ENCODE assay signal across 8 mouse cellular contexts in genomic region chr6:21949771-21950448, GRCm38 (mm10). TPM values are rescaled to one million over a fixed set of nuclear protein-coding genes. Genes with fewer than 3 reads are reported as not detected.
DNase-seq lines count a peak whose midpoint lies in the region; ATAC-seq and TF ChIP-seq lines count a peak whose summit lies in the region.

No protein-coding gene starts in this region.

- peaks cover 8% of the 10 kb centered on the region for H3K4me1 ChIP-seq in embryonic facial prominence, embryonic 13.5 days
- H3K4me1 ChIP-seq in limb, embryonic 14.5 days (ENCODE audit: control insufficient read depth, insufficient read depth, low read length), result peaks cover 5% of the 10 kb centered on the region
- H3K4me1 ChIP-seq in midbrain, postnatal 0 days (ENCODE audit: insufficient read depth, low read length), result 0 out of 2 replicates have a peak, but pooled peaks cover 3% of the 10 kb centered on the region

- no peak for TF ChIP-seq POLR2A in limb, embryonic 14.5 days (IDR thresholded peaks at IDR 0.05; ENCODE audit: borderline replicate concordance, extremely low read depth, insufficient read depth, insufficient read length)

- no peaks in the 10 kb centered on the region for H3K27me3 ChIP-seq in embryonic facial prominence, embryonic 13.5 days
- H3K27me3 ChIP-seq in limb, embryonic 14.5 days (ENCODE audit: control insufficient read depth, insufficient read depth, low read length), result no peaks in the 10 kb centered on the region
- H3K27me3 ChIP-seq in midbrain, postnatal 0 days (ENCODE audit: insufficient read depth, low read length), result no peaks in the 10 kb centered on the region

- peak overlapping the region; percentile 71 for H3K4me2 ChIP-seq in embryonic facial prominence, embryonic 13.5 days
- H3K4me2 ChIP-seq in limb, embryonic 14.5 days (replicated peaks; ENCODE audit: low read depth, low read length, severe bottlenecking), result peak overlapping the region; percentile 73
- H3K4me2 ChIP-seq in midbrain, postnatal 0 days (ENCODE audit: low read depth, low read length, poor library complexity, severe bottlenecking), result peak overlapping the region; percentile 59

- H3K9me3 ChIP-seq in embryonic facial prominence, embryonic 13.5 days, result no peaks in the 10 kb centered on the region
- no peaks in the 10 kb centered on the region for H3K9me3 ChIP-seq in limb, embryonic 14.5 days (ENCODE audit: control insufficient read depth, low read length)
- no peaks in the 10 kb centered on the region for H3K9me3 ChIP-seq in midbrain, postnatal 0 days (ENCODE audit: low read length)

- peak overlapping the region; percentile 98 for H3K27ac ChIP-seq in embryonic facial prominence, embryonic 13.5 days
- peak overlapping the region; percentile 99 for H3K27ac ChIP-seq in limb, embryonic 14.5 days (replicated peaks; ENCODE audit: low read depth, low read length)
- peak overlapping the region; percentile 98 for H3K27ac ChIP-seq in midbrain, postnatal 0 days (ENCODE audit: low read depth, low read length)

- peak; percentile 96 for ATAC-seq in embryonic facial prominence, embryonic 13.5 days (ENCODE audit: insufficient number of reproducible peaks, insufficient read depth, low FRiP score, low TSS enrichment, low read depth)
- peak; percentile 94 for ATAC-seq in limb, embryonic 14.5 days (ENCODE audit: low FRiP score, low read depth)
- peak; percentile 97 for ATAC-seq in midbrain, postnatal 0 days (ENCODE audit: low FRiP score)

- peak; percentile 30 for TF ChIP-seq CTCF in midbrain, postnatal 0 days (IDR thresholded peaks at IDR 0.05)

- H3K4me3 ChIP-seq in embryonic facial prominence, embryonic 13.5 days, result peak overlapping the region; percentile 79
- peak overlapping the region; percentile 85 for H3K4me3 ChIP-seq in limb, embryonic 14.5 days (replicated peaks; ENCODE audit: low read length)
- peak overlapping the region; percentile 78 for H3K4me3 ChIP-seq in midbrain, postnatal 0 days (ENCODE audit: low read depth, low read length)

- 1% methylated on average over 57 of the region's 68 CpGs for WGBS in embryonic facial prominence, embryonic 13.5 days
- 1% methylated on average over 51 of the region's 68 CpGs for WGBS in limb, embryonic 14.5 days
- WGBS in midbrain, postnatal 0 days, result under 1% methylated on average over 46 of the region's 68 CpGs

- peaks cover 14% of the 10 kb centered on the region for H3K36me3 ChIP-seq in embryonic facial prominence, embryonic 13.5 days
- peaks cover 26% of the 10 kb centered on the region for H3K36me3 ChIP-seq in limb, embryonic 14.5 days (ENCODE audit: control insufficient read depth, insufficient read depth, low read length)
- H3K36me3 ChIP-seq in midbrain, postnatal 0 days (ENCODE audit: insufficient read depth, low read length), result 0 out of 2 replicates have a peak, but pooled peaks cover 7% of the 10 kb centered on the region

- peak; percentile 92 for DNase-seq in 3134 (ENCODE audit: extremely low read depth, insufficient read length, low spot score)
- peak; percentile 97 to 99 for DNase-seq in adrenal gland, postnatal 36 days
- DNase-seq in heart, adult 8-10 months (ENCODE audit: low spot score), result peak; percentile 95
- peak; percentile 99 for DNase-seq in kidney, adult 9 months
- peak; percentile 87 for DNase-seq in limb, embryonic 14.5 days (ENCODE audit: low spot score)
- peak; percentile 96 for DNase-seq in midbrain, postnatal 0 days (ENCODE audit: low spot score)
- peak; percentile 94 to 96 for DNase-seq in spleen, postnatal 14 days (ENCODE audit: low spot score in 2 of 2)

- peak overlapping the region; percentile 81 for H3K9ac ChIP-seq in embryonic facial prominence, embryonic 13.5 days
- H3K9ac ChIP-seq in limb, embryonic 14.5 days (ENCODE audit: low read depth, low read length, severe bottlenecking), result peak overlapping the region; percentile 85
- H3K9ac ChIP-seq in midbrain, postnatal 0 days (replicated peaks; ENCODE audit: low read length, poor library complexity, severe bottlenecking), result peak overlapping the region; percentile 81

RNA-seq across cellular contexts. Expression of gene Ing3, which starts 0.5 kb away (rescaled TPM):
- 10 to 100 TPM; 19.1 to 25.2 TPM for total RNA-seq in adrenal gland, postnatal 36 days (2021)
- 60.6 and 67.0 TPM in 2 replicates for polyA plus RNA-seq in embryonic facial prominence, embryonic 13.5 days (2015; fragmentation: Nextera tagmentation; extraction: Ambion mirVana)
- 10 to 100 TPM; 10.1 to 11.6 (median 10.8) TPM for total RNA-seq in heart, adult 8-10 months (2022)
- polyA plus RNA-seq in limb, embryonic 14.5 days (2012; rRNA removed), result 19.8 and 25.3 TPM in 2 replicates
- polyA plus RNA-seq in limb, embryonic 14.5 days (2014; fragmentation: Nextera tagmentation; extraction: Ambion mirVana), result 52.2 and 54.5 TPM in 2 replicates
- total RNA-seq in midbrain, postnatal 0 days (2014; rRNA removed), result 14.5 and 25.2 TPM in 2 replicates
- polyA plus RNA-seq in midbrain, postnatal 0 days (2015; fragmentation: Nextera tagmentation; extraction: Ambion mirVana), result 40.6 and 50.0 TPM in 2 replicates

RNA-seq across cellular contexts. Expression of gene Cped1, which starts 35.8 kb away (rescaled TPM):
- 10 to 100 TPM; 34.3 to 43.2 TPM for total RNA-seq in adrenal gland, postnatal 36 days (2021)
- polyA plus RNA-seq in embryonic facial prominence, embryonic 13.5 days (2015; fragmentation: Nextera tagmentation; extraction: Ambion mirVana), result 42.6 and 43.4 TPM in 2 replicates
- 10 to 100 TPM; 19.0 to 28.2 (median 24.9) TPM for total RNA-seq in heart, adult 8-10 months (2022)
- 29.2 and 31.0 TPM in 2 replicates for polyA plus RNA-seq in limb, embryonic 14.5 days (2012; rRNA removed)
- 44.3 and 55.7 TPM in 2 replicates for polyA plus RNA-seq in limb, embryonic 14.5 days (2014; fragmentation: Nextera tagmentation; extraction: Ambion mirVana)
- total RNA-seq in midbrain, postnatal 0 days (2014; rRNA removed), result 4.4 and 5.5 TPM in 2 replicates
- 1.7 and 2.5 TPM in 2 replicates for polyA plus RNA-seq in midbrain, postnatal 0 days (2015; fragmentation: Nextera tagmentation; extraction: Ambion mirVana)

Comparison
In these comparisons a context has a peak if more than half of its experiments do, and no peak if none do; other contexts are left out.
1. Peak in every context shown above with its lines: DNase-seq, ATAC-seq, H3K4me3 ChIP-seq and H3K27ac ChIP-seq.